Mouse (Mus musculus) E14TG2a.4 (cell line): ENCODE data around the gene Gramd2.

Source experiments
- CTCF ChIP-seq: conservative IDR thresholded peaks from 2 replicates; pipeline ENCODE4 v1.5.1; 2014; ENCODE audit warnings: low read length
- POU5F1 ChIP-seq: IDR thresholded peaks from 2 replicates; pipeline ENCODE4 v1.6.1; 2014; ENCODE audit warnings: low read length, borderline replicate concordance

GRCm38 (mm10) chr9:59684020-59684419, 4.1 kb downstream of the Gramd2 start:
- TF ChIP-seq CTCF = no peak
- TF ChIP-seq POU5F1 = no peak
